Mouse (Mus musculus): Measurements from ENCODE around the gene Polr1c.

GRCm38 (mm10) chr17:46266986-46267385 is 19.1 kb upstream of the Polr1c start:
- TF ChIP-seq CTCF (IDR thresholded peaks at IDR 0.05; ENCODE audit: borderline replicate concordance, insufficient read depth, low read depth, low read length) (no peak), POLR2A (IDR thresholded peaks at IDR 0.05; ENCODE audit: borderline replicate concordance, insufficient read depth, low read length) (no peak)
